Mouse (Mus musculus): ENCODE measurements around the gene Pdzd3.

Pdzd3 gene

GRCm38 (mm10) chr9:44213538-44213937 lies 37.7 kb downstream of the Pdzd3 start:
- no peak for ATAC-seq (ENCODE audit: insufficient number of reproducible peaks, low FRiP score, low TSS enrichment)

DNA sequence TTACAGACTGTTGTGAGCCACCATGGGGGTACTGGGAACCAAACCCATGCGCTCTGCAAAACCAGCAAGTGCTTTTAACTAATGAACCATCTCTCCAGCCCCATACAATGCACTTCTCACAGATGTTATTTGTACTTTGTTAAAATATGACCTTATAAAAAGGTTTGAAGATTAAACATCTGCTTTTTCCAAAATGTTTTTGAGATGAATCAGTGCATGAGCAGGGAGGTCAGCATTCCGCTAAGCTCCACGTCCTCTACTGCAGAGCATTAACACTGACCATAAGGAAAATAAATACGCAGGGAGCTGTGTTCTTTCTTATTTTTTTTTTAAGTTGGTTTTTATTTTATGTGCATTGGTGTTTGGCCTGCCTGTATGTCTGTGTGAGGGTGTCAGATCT lies 38.9 kb downstream of the Pdzd3 start:
- no peak for ATAC-seq (ENCODE audit: insufficient number of reproducible peaks, low FRiP score, low TSS enrichment)

- ATAC-seq (ENCODE audit: insufficient number of reproducible peaks, low FRiP score, low TSS enrichment): no peak
These were observed 41.9 kb downstream of the Pdzd3 start for GRCm38 (mm10) chr9:44209416-44209815.

DNA sequence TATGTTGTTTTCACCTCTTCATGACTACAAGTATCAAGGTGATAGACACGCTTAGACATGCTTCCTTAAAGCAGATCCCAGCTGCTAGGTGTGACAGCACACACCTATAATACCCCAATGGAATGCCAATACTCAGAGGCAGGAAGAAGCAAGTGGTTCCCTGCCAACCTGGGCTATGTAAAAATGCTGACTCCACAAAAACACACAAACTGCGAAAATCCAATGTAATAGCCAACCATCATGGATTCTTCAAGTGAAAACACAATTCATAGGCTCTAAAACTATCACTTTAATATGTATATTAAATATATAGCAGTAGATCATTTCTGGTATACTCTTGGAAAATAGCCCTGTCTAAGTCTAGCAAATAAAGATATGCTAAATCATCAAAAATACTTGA lies 43.4 kb downstream of the Pdzd3 start:
- ATAC-seq (ENCODE audit: insufficient number of reproducible peaks, low FRiP score, low TSS enrichment): no peak

- no peak for ATAC-seq (ENCODE audit: insufficient number of reproducible peaks, low FRiP score, low TSS enrichment)
These were observed 50.8 kb downstream of the Pdzd3 start for GRCm38 (mm10) chr9:44200458-44200857.

- ATAC-seq (ENCODE audit: insufficient number of reproducible peaks, low FRiP score, low TSS enrichment): no peak
These were observed 51.7 kb downstream of the Pdzd3 start for GRCm38 (mm10) chr9:44199580-44199979.

DNA sequence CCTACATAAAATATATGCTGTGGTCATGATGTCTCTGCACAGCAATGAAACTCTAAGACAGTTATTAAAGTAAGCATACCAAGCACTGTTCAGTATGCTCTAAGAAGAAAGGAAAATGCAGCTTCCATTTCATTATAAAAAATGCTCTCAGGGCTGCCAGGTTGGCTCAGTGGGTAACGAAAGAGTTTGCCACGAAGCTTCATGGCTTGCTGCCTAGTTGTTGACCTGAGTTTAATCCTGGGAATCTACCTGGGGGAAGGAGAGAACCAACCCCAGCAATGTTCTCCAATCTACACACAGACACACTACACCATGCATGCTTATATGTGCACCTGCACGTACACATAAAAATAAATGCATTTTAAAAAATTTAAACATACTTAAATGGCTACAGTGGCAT lies 52.1 kb downstream of the Pdzd3 start:
- no peak for ATAC-seq (ENCODE audit: insufficient number of reproducible peaks, low FRiP score, low TSS enrichment)

Measured in cerebellum, adult (tissue).